Mouse (Mus musculus) olfactory bulb, adult 2 months (tissue): Measurements from ENCODE around the gene Emilin3. TPM values are rescaled to one million over a fixed set of nuclear protein-coding genes. Genes with fewer than 3 reads are reported as not detected.

Experiments used
- H3K27ac ChIP-seq: fragments of 200-500 bp; 2 replicates; pipeline ENCODE4 v1.5.1; 2012; ENCODE audit warnings: low read depth, low read length; ENCODE audit not compliant: insufficient read depth
- H3K4me1 ChIP-seq: fragments of 200-500 bp; 2 replicates; pipeline ENCODE4 v1.6.1; 2012; ENCODE audit warnings: low read length; ENCODE audit not compliant: control insufficient read depth, insufficient read depth
- H3K4me3 ChIP-seq: fragments of 200-500 bp; 2 replicates; pipeline ENCODE4 v1.5.1; 2012; ENCODE audit warnings: mild to moderate bottlenecking, low read depth, low read length, moderate library complexity; ENCODE audit not compliant: insufficient read depth
- CTCF ChIP-seq: fragments of 200-500 bp; IDR thresholded peaks from 2 replicates; pipeline ENCODE4 v1.5.1; 2012; ENCODE audit warnings: low read depth, mild to moderate bottlenecking, low read length, moderate library complexity; ENCODE audit not compliant: insufficient read depth
- POLR2A ChIP-seq: fragments of 200-500 bp; IDR thresholded peaks from 2 replicates; pipeline ENCODE4 v1.6.1; 2012; ENCODE audit warnings: mild to moderate bottlenecking, low read depth, low read length, moderate library complexity; ENCODE audit not compliant: insufficient read depth
- WGBS: fragments of 180-500 bp; shearing (Covaris S2); methylation state at CpG from one replicate; pipeline ENCODE4 v1.1.7; 2018; 5-methylcytosine and 5-hydroxymethylcytosine counted together
- polyA plus RNA-seq: library from polyadenylated mRNA; stranded (reverse); fragments of >200 nt; gene quantifications from 2 replicates; pipeline ENCODE4 v1.2.4, GENCODE M21; 2012; ENCODE audit warnings: low replicate concordance; ENCODE audit not compliant: missing spikeins, insufficient read depth, insufficient read length

The Emilin3 gene
- polyA plus RNA-seq, 1 experiment: not detected

DNA sequence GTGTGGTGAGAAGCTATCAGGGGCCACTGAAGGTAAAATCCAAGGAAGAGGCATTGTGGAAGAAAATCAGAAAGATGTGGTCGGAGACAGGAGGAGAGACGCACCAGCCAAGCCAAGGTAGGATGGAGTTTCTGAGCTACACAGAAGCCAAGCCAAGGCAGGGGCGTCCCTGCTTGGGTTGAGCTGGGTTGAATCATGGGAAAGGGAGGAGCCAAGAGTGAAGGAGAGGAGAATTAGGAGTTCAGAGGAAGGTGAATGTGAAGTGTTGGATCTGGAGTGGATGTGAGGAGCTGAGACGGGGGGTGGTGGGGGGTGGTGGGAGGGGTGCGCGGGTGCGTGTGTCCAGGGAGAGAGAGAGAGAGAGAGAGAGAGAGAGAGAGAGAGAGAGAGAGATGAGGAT lies 9.2 kb upstream of the Emilin3 start:
- WGBS: 89% methylated on average over 7 of the region's 7 CpGs
- H3K4me1 ChIP-seq: peaks cover 5% of the 10 kb centered on the region; the same call in 1 of the 2 replicates
- H3K27ac ChIP-seq: no peak overlapping the region
- H3K4me3 ChIP-seq: no peak overlapping the region
- TF ChIP-seq CTCF: no peak
- no peak for TF ChIP-seq POLR2A

DNA sequence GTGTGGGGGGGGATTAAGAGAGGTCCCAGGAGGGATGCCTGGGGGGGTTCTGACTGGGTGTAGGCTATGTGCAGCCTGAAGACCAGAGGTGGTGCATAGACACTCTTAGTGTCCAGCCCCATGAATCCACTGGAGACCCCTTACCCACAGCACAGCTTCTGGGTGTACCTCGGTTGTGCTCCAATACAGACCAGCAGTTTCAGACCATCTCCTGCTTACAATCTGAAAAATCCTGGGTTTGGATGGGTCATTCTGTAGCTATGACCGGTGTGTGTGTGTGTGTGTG lies 6.7 kb upstream of the Emilin3 start:
- no peak for TF ChIP-seq CTCF
- no peak for TF ChIP-seq POLR2A
- 86% methylated on average over 2 of the region's 2 CpGs for WGBS
- H3K4me3 ChIP-seq: no peak overlapping the region
- no peak overlapping the region for H3K27ac ChIP-seq
- peaks cover 13% of the 10 kb centered on the region for H3K4me1 ChIP-seq

DNA sequence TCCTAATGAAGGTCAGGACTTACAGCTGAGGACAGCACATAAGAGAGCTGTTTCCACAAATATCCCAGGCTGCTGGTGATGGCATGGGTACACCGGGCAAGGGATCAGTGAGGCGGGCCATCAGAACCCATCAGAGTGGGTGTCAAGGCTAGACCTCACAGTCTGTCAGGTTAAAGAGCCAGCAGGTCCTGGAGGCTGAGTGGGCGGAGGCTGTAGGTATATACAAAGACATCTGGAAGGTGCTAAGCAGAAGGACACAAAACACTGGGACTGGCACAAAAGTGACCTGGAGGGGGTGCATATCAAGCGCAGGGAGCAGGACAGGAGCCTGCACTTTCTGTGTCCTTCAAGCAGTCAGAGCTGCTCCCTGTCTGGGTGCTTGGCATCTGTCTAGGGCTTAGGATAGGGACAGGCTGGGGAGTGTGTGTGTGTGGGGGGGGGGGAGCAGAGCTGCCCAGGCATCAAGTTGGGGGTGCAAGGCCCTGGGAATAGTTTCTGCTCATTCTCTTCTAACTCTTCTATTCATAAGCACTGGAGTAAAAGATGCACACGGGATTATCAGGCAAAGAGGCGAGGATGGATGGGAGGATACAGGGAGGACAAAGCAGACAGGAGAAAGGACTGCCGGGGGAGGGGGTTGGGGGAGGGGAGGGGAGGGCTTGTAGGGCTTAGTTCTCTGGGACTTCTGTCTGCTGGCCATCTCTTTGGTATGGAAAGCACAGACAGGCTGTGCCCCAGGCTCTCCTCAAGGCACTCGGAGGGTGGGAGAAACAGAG lies 6.2 kb upstream of the Emilin3 start:
- Histone ChIP-seq H3K27ac (no peak overlapping the region), H3K4me3 (no peak overlapping the region), H3K4me1 (peaks cover 13% of the 10 kb centered on the region)
- 75% methylated on average over 8 of the region's 8 CpGs for WGBS
- TF ChIP-seq POLR2A (no peak), CTCF (no peak)

DNA sequence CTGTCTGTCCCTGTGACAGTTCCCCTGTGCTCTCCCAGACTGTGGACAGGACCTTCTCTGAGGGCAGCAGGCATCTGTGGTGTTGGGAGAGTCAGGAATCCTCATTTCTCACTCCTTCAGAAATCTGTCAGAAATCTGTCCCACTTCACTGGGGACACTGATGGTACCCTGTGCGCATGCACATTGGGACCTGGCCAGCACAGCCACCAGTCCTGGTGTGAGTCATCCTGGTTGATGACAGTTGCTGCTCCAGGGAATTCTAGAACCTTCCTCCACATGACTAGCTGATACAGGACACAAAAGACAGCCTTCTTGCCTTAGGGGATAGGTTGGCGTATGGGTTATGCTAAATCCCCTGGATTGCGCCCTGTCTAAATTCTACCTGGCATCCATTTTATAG lies 5.2 kb upstream of the Emilin3 start:
- 94% methylated on average over 3 of the region's 3 CpGs for WGBS
- TF ChIP-seq CTCF (no peak), POLR2A (no peak)
- Histone ChIP-seq H3K4me3 (no peak overlapping the region), H3K27ac (no peak overlapping the region), H3K4me1 (peaks cover 14% of the 10 kb centered on the region)

DNA sequence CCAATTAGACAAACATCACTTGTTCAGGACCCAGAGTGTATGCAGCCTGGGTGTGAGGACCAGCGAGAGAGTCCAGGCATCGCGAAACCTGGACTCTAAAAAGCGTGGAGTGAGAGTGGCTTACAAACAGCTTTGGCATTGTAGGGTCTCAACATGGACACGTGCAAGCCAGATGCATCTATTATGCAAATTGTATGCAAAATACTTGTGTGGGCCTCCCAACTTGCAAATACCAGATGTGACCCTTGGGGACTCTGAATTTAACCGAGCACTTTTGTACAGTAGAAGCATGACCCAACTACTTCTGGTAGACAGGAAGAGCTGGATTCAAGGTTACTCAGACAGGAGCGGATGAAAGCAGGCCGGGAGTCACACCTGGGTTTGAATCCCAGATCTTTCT lies 4.6 kb upstream of the Emilin3 start:
- 73% methylated on average over 8 of the region's 8 CpGs for whole genome bisulfite sequencing
- no peak for TF ChIP-seq POLR2A
- no peak for TF ChIP-seq CTCF
- H3K27ac ChIP-seq: no peak overlapping the region
- no peak overlapping the region for H3K4me3 ChIP-seq
- peaks cover 20% of the 10 kb centered on the region for H3K4me1 ChIP-seq

DNA sequence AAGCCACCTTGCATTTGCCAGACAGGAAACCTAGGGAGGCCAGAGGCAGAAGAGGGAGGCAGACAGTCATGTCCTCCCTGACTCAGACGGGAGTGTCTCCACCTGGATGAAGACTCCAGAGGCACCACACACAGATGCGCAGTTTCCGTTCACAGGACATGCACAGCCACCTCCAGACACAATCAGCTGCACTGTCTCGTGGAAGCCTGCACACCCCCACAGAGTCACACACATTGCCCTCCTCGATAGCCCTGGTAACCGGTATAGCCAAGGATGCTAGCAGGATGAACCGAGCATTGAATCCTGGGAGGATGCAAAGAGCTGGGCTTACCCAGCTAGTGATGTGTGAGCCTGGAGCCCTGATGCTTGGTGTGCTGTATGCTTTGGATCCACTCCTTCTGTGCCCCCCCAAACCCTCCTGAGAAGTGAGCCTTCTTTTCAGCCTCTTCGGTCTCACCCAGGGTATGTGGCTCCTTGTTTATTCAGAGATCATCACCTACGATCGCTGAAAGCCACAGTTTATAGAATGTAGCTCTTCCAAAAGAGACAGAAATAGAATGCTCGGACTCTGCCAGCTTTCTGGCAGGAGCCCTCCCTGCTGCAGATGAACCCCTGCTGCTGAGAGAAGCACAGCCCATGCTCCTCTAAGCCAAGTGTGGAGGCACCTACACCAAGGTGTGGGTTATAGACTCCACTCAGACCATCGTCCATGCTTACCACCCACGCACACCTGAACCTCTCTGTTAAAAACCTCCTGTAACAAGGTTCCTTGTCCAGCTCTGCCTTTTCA lies 3.9 kb upstream of the Emilin3 start:
- no peak overlapping the region for H3K27ac ChIP-seq
- TF ChIP-seq POLR2A (no peak), CTCF (no peak)
- H3K4me1 ChIP-seq: peaks cover 25% of the 10 kb centered on the region
- 50% methylated on average over 13 of the region's 13 CpGs for WGBS
- no peak overlapping the region for H3K4me3 ChIP-seq

DNA sequence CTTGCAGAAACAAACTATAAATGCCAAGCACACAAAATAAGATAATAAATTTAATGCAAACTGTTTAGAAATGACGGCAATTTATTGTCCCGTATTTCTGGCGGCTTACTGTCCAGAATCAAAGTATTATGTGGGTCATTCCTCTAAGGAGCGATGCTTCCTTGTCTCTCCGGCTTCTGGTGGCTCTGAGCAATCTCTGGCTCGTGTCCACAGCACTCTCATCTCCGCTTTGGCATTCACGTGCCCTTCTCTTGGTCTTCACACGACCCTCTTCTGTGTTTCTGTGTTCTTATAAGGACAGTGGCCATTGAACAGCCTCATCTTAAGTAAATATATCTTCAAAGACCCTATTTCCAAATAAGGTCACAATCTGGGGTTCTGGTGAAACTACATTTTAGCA lies 2.5 kb upstream of the Emilin3 start:
- no peak for TF ChIP-seq CTCF
- WGBS: 89% methylated on average over 9 of the region's 9 CpGs

DNA sequence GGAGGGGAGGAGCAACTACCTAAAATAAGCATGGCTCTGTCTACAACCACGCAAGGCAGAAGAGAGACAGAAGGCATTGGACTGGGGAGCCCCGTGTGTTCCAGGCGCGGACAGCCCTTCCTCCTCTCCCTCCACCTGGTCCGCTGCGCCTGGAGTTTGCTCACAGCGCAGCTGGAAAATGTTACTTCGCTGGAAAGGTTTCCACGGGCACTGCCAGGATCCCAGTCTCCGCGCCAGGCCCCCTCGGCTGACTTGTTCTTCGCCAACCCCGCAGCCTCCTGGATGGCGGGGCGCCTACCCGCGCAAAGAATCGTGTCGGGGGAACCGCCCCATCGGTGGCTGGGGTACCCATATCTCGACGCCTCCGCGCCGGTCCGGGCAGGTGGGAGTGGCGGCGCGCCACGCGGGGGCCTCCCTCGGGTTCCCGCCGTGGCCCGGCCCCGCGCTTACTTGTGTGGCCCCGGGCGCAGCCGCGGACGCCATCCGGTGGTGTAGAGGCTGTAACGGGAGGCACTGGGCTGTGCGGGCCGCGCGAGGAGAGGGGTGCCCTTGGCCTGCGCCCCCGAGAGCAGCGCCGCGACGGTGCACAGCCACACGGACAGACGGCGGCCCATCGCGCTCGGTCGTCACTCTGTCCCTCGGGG lies 448 bp downstream of the Emilin3 start:
- peaks cover 25% of the 10 kb centered on the region for H3K4me1 ChIP-seq

More for the DNA sequence above, 2.5 kb upstream of the Emilin3 start:
- H3K27ac ChIP-seq: no peak overlapping the region
- H3K4me3 ChIP-seq: no peak overlapping the region
- peaks cover 25% of the 10 kb centered on the region for H3K4me1 ChIP-seq

DNA sequence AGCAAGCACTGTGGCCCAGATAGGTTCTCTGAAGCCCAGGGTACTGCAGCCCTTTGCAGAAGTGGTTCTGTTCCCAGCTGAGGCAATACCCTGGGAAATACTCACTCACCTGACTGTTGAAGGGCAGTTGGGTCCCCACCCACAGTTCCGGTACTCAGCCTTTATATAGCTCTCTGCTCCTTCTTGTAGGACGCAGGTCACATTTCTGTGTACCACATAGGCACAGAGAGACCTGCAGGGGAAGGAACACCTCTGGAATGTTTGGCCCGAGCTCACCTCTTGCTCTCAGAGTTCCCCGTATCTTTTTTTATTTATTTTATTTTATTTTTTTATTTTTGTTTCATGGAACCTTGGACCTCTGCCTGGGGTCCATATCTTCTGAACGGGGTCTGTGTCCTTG lies 1.5 kb downstream of the Emilin3 start:
- TF ChIP-seq CTCF: no peak
- no peak for TF ChIP-seq POLR2A
- Histone ChIP-seq H3K4me1 (peaks cover 17% of the 10 kb centered on the region), H3K27ac (no peak overlapping the region), H3K4me3 (no peak overlapping the region)
- 92% methylated on average over 5 of the region's 5 CpGs for WGBS

More for the DNA sequence above, 448 bp downstream of the Emilin3 start:
- TF ChIP-seq POLR2A (no peak), CTCF (no peak)
- H3K4me3 ChIP-seq: peak overlapping the region; percentile 32
- 3% methylated on average over 64 of the region's 64 CpGs for WGBS
- no peak overlapping the region for H3K27ac ChIP-seq
